Mouse (Mus musculus): ENCODE measurements around the gene Tmem26. TPM values are rescaled to one million over a fixed set of nuclear protein-coding genes. Genes with fewer than 3 reads are reported as not detected.

Tmem26 gene
- polyA plus RNA-seq (2015; fragmentation: Nextera tagmentation; extraction: Ambion mirVana): 8.6 and 10.6 TPM in 2 replicates

DNA sequence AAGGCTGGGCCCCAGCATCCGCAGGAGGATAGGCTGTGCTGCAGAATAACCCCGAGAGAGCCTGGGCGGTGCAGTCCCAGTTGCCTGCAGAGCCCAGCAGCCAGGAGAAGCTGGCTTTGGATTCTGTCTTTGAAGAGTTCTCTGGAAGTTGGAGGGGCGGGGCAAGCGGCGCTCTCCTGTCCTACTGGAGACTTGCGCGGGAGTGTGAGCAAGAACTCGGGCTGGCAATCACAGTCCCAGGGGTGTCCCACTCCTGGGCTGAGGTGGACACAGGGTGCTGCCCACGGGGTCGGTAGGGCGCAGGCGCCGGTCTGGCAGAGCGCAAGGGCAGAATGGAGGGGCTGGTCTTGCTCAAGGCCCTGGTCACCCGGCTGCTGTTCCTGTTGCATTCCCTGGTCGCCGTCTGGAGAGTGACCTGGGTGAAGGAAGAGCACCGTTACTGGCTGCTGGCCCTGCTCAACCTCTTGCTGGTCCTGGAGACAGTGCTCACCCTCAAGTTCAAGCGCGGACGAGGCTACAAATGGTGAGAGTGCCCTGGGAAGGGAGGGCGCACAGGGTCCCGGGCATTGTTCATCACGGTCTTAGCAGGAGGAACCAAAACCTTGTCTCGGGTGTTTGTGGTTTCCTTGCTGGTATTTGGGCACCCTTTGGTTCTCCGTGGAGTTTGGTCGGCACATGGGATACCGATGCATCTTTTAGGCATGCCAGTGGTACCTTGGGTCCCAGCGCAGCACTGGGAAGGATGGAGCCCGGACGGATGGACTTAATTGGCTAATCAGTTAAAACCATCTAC lies at the start of gene Tmem26:
TSS of gene Tmem26 (plus strand) at position 79 of the 793 bp plus-strand sequence.
- Histone ChIP-seq H3K9me3 (no peaks in the 10 kb centered on the region), H3K4me1 (replicated peaks) (peaks cover 11% of the 10 kb centered on the region), H3K27me3 (replicated peaks) (0 out of 2 replicates have a peak, but pooled peaks cover 4% of the 10 kb centered on the region), H3K4me3 (replicated peaks) (peak within 1 kb of the TSS; percentile 54), H3K27ac (no peak within 1 kb of the TSS), H3K4me2 (replicated peaks) (peak within 1 kb of the TSS; percentile 98), H3K9ac (peak within 1 kb of the TSS; percentile 59), H3K36me3 (no peaks in the 10 kb centered on the region)
- WGBS: under 1% methylated on average over 32 of the region's 32 CpGs
- peak; percentile 72 for ATAC-seq

DNA sequence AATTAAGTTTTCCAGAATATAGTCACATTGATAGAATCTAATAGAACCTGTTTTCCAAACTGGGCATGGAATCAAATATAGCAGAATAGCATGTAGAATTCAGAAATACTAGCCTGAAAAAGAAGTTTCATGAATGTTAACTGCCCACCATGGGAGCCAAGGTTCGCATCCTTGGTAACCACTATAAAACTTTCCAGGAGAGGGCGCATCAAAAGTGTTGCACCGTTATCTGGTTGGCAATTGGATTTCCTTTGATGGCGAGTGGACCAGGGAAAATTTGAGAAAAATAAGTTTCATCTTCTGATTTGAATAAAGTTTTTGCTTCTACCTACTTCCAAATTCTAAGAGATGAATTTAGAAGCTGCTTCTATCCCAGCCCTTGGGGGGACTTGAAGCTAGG lies 44.8 kb upstream of the Tmem26 start:
- 72% methylated on average over 4 of the region's 4 CpGs for WGBS
- Histone ChIP-seq H3K4me1 (replicated peaks) (no peaks in the 10 kb centered on the region), H3K4me3 (replicated peaks) (no peak overlapping the region), H3K9me3 (no peaks in the 10 kb centered on the region), H3K27ac (no peak overlapping the region), H3K27me3 (replicated peaks) (no peaks in the 10 kb centered on the region), H3K9ac (no peak overlapping the region), H3K4me2 (replicated peaks) (no peak overlapping the region), H3K36me3 (no peaks in the 10 kb centered on the region)
- no peak for ATAC-seq

DNA sequence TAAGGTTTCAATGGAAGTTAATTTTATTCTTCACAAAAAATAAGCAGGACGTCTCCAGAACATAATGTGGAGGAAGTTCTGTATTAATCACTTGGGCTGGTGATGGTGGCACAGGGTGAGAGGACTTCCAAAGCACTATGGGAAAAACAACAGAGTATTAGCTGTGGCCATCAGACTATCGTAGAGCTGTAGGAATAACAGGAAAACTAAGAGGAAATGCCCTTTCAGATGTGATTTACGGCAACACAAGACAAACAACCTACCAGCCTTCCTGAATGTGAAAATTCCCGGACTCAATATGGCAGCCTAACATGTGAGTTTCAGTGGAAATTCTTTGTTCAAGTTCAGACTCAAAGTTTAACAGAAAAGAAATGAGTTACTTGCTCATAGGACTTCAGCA lies 42.2 kb upstream of the Tmem26 start:
- Histone ChIP-seq H3K27ac (no peak overlapping the region), H3K27me3 (replicated peaks) (no peaks in the 10 kb centered on the region), H3K36me3 (no peaks in the 10 kb centered on the region), H3K9me3 (no peaks in the 10 kb centered on the region), H3K9ac (no peak overlapping the region), H3K4me2 (replicated peaks) (no peak overlapping the region), H3K4me3 (replicated peaks) (no peak overlapping the region), H3K4me1 (replicated peaks) (no peaks in the 10 kb centered on the region)
- 64% methylated on average over 4 of the region's 4 CpGs for WGBS
- no peak for ATAC-seq

DNA sequence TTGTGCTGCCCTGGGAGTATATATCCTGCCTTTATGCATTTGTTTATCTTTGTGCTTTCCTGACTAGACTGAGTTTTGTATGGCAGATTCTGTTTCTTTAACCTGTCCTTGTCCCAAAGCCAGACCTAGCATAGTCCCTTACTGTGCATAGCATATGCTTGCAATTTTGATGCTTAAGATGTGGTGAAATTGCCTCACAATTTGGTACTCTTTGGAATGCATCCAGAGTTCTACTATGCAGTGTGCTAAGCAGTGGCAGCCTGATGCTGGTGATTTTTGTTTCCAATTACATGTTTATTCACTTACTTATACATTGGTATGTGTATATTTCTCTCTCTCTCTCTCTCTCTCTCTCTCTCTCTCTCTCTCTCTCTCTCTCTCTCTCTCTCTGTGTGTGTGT lies 37.9 kb upstream of the Tmem26 start:
- Histone ChIP-seq H3K36me3 (no peaks in the 10 kb centered on the region), H3K9me3 (no peaks in the 10 kb centered on the region), H3K9ac (no peak overlapping the region), H3K4me3 (replicated peaks) (no peak overlapping the region), H3K27ac (no peak overlapping the region), H3K27me3 (replicated peaks) (no peaks in the 10 kb centered on the region), H3K4me1 (replicated peaks) (no peaks in the 10 kb centered on the region), H3K4me2 (replicated peaks) (no peak overlapping the region)
- ATAC-seq: no peak

DNA sequence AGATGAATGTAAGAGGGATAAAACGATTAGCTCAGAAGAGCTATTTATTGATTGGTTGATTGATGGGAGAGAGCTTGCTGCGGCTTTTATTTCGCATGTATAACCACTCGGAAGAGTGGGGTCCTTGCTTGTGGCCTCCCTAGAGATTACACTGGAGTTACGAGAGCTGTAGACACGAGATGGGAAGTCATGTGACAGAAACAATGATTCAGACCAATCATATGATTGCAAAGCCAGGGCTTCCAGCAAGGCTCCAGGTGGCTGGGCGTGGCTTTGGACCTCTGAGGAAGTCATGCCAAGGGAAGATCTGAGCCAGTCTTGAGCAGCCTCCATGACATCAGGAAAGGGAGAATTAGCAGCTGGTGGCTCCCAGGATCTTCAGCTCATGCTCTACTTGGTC lies 32.3 kb upstream of the Tmem26 start:
- Histone ChIP-seq H3K4me2 (replicated peaks) (no peak overlapping the region), H3K4me1 (replicated peaks) (0 out of 2 replicates have a peak, but pooled peaks cover 5% of the 10 kb centered on the region), H3K27ac (peak overlapping the region; percentile 17; the same call in 1 of the 2 replicates), H3K9ac (no peak overlapping the region), H3K27me3 (replicated peaks) (no peaks in the 10 kb centered on the region), H3K9me3 (no peaks in the 10 kb centered on the region), H3K36me3 (no peaks in the 10 kb centered on the region), H3K4me3 (replicated peaks) (no peak overlapping the region)
- ATAC-seq: no peak
- 64% methylated on average over 7 of the region's 7 CpGs for whole genome bisulfite sequencing

DNA sequence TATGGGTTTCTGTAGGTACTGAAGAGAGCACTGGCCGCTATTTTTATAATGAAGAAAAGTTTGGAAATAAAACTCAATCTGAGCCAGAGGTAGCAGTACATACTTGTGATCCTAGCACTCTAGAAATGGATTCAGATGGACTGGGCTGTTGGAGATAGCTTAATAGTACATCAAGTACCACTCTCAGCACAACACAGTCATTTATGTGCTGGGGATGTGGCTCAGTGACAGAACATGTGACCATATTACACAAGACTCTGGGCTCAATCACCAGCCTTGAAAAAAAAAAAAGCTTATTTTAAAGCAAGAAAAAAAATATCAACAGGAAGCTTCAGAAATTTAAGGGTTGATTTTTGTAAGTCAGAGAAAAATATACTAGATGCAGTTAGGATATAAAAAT lies 31.0 kb upstream of the Tmem26 start:
- Histone ChIP-seq H3K27me3 (replicated peaks) (no peaks in the 10 kb centered on the region), H3K9ac (no peak overlapping the region), H3K4me1 (replicated peaks) (0 out of 2 replicates have a peak, but pooled peaks cover 5% of the 10 kb centered on the region), H3K36me3 (no peaks in the 10 kb centered on the region), H3K4me2 (replicated peaks) (no peak overlapping the region), H3K9me3 (no peaks in the 10 kb centered on the region), H3K27ac (no peak overlapping the region), H3K4me3 (replicated peaks) (no peak overlapping the region)
- WGBS: 96% methylated on average over 1 of the region's 1 CpGs
- ATAC-seq: no peak

DNA sequence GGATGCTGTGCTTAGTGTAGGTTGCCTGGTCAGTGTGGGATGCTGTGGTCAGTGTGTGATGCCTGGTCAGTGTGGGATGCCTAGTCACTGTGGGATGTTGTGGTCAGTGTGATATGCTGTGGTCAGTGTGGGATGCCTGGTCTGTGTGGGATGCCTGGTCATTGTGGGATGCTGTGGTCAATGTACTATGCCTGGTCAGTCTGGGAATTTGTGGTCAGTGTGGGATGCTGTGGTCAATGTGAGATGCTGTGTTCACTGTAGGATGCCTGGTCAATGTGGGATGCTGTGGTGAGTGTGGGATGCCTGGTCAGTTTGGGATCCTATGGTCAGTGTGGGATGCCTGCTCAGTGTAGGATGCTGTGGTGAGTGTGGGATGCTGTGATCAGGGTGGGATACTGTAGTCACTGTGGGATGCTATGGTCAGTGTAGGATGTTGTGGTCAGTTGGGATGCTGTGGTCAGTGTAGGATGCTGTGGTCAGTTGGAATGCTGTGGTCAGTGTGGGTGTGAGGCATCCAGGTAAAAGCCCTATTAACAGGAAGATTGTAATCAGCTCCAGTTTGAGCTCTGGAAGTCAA lies 27.6 kb upstream of the Tmem26 start:
- no peaks in the 10 kb centered on the region for H3K36me3 ChIP-seq
- no peak overlapping the region for H3K4me2 ChIP-seq (replicated peaks)
- H3K27me3 ChIP-seq (replicated peaks): no peaks in the 10 kb centered on the region
- no peak overlapping the region for H3K27ac ChIP-seq
- H3K4me1 ChIP-seq (replicated peaks): 0 out of 2 replicates have a peak, but pooled peaks cover 5% of the 10 kb centered on the region
- H3K4me3 ChIP-seq (replicated peaks): no peak overlapping the region
- H3K9ac ChIP-seq: no peak overlapping the region
- H3K9me3 ChIP-seq: no peaks in the 10 kb centered on the region
- no peak for ATAC-seq

DNA sequence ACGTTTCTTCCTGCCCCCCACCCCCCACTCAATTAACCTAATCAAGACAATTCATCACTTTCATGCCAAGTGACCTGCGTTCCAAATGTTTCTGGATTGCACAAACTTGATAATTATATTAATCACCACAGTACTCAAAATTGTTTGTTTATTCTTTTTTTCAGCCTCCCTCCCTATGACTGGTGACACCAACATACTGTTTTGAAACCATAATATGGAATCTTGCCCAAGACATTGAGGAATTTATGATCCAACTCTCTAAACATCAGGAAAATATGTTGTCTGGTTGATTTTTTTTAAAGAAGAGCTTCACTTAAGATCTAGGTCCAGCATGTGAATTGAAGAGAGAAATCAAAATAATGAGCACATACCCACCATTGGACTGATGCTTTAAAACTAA lies 19.2 kb upstream of the Tmem26 start:
- Histone ChIP-seq H3K9ac (no peak overlapping the region), H3K9me3 (no peaks in the 10 kb centered on the region), H3K27ac (no peak overlapping the region), H3K4me2 (replicated peaks) (no peak overlapping the region), H3K36me3 (no peaks in the 10 kb centered on the region), H3K4me1 (replicated peaks) (no peaks in the 10 kb centered on the region), H3K4me3 (replicated peaks) (no peak overlapping the region), H3K27me3 (replicated peaks) (no peaks in the 10 kb centered on the region)
- 71% methylated on average over 2 of the region's 2 CpGs for WGBS
- ATAC-seq: no peak

DNA sequence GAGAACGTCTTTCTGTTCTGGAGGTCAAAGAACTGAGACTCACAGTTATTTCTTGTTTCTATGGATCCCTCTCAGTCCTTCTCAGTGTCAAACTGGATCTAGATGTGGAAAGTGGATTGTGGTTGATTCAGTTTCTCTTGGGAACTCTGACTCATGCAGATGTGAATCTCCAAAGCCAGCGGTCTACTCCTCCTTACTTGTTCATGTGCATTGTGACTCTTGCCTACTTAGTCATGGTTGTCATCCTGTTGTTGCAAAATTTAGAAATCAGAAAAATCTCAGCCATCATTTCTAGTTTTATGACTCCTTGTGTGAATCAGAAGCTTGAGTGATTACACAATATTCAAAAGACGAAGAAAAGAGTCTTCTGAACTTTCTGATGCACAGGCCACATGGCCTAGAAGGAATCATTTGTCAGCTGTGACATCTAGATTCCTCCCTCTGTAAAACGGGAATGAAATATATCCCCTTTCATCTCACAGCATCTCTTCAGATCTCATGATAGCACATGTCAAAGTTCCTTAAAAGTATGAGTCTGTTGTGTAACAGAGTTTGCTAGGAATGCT lies 17.9 kb upstream of the Tmem26 start:
- H3K27me3 ChIP-seq (replicated peaks): no peaks in the 10 kb centered on the region
- no peaks in the 10 kb centered on the region for H3K9me3 ChIP-seq
- no peaks in the 10 kb centered on the region for H3K4me1 ChIP-seq (replicated peaks)
- 83% methylated on average over 4 of the region's 4 CpGs for WGBS
- H3K27ac ChIP-seq: no peak overlapping the region
- no peak overlapping the region for H3K4me2 ChIP-seq (replicated peaks)
- no peaks in the 10 kb centered on the region for H3K36me3 ChIP-seq
- no peak for ATAC-seq
- H3K4me3 ChIP-seq (replicated peaks): no peak overlapping the region
- no peak overlapping the region for H3K9ac ChIP-seq

DNA sequence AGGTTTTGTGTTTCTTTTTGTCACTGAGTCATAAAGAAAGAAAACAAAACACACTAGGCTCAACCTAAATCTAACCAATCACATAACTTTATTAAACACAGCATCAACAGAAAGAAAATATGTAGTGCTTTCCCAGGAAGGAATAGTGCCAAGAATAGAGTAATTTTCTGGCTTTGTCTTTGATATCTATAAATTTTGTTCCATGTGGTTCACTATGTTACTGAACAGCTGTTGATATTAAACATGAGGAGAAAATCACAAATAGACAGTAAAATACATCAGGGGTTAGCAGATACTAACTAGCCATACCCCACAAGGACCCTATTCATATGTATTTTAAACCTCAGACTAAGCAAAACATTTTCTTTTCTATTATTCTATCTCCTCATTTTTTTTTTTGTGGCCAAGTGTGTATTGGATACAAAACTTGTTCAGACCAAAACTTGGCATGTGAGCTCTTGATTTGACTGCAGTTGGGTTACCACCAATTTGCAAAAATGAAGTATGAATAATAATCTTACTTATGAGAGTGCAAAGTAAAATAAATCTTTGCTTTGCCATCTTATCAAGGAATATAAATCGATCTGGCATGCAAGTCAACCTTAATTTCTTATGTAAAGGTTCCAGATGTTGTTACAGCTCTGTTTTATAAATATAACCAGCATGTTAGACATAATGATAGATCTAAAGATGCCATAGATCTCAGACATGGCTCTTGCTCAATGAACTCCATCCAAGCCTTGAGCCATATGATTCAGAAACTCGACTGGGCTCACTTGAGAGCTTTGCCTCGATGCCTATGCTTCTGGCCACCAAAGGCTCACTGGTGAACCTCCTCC lies 16.2 kb upstream of the Tmem26 start:
- H3K27ac ChIP-seq: peak overlapping the region; percentile 57
- H3K36me3 ChIP-seq: no peaks in the 10 kb centered on the region
- 62% methylated on average over 3 of the region's 3 CpGs for WGBS

DNA sequence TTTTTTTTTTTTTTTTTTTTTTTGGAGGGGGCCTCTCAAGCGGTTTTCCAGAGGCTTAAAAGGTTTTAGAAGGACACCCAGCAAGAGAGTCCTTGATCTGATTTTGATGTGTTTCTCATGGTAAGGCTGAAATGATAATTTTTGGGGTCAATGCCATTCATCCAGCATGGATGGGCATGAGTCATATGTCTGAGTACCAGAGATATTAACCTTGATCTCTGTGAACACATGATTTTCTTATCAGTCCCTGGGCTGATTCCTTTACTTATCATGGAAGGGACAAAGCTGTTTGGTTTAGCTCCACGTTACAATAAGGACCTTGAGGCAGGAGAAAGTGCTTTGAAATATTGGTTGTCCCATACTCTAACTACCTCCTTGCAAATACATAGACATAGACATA lies 10.5 kb upstream of the Tmem26 start:
- H3K27me3 ChIP-seq (replicated peaks): no peaks in the 10 kb centered on the region
- no peaks in the 10 kb centered on the region for H3K36me3 ChIP-seq
- 64% methylated on average over 2 of the region's 2 CpGs for whole genome bisulfite sequencing

More for the DNA sequence above, 16.2 kb upstream of the Tmem26 start:
- peak; percentile 58 for ATAC-seq
- Histone ChIP-seq H3K9me3 (no peaks in the 10 kb centered on the region), H3K4me2 (replicated peaks) (no peak overlapping the region), H3K9ac (no peak overlapping the region), H3K27me3 (replicated peaks) (no peaks in the 10 kb centered on the region), H3K4me1 (replicated peaks) (no peaks in the 10 kb centered on the region), H3K4me3 (replicated peaks) (no peak overlapping the region)

DNA sequence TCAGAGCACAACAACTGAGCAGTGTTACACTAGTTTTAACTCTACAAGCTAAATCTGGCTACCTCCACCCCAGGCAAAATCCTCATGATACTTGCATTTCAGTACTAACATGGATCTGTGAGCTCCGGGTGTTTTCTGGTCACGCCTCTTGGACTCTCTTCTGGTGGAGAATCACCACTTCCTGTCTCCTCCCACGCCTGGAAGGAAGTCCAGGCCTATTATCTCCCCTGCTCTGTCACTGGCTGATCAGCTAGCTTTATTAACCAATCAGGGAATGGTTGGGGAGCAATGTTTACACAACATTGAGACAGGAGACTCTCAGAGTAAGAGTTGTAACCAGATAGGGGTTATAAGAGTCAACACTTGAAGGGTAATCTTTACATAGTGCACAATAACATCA lies 9.1 kb upstream of the Tmem26 start:
- Histone ChIP-seq H3K27me3 (replicated peaks) (no peaks in the 10 kb centered on the region), H3K4me3 (replicated peaks) (no peak overlapping the region), H3K4me1 (replicated peaks) (no peaks in the 10 kb centered on the region), H3K27ac (no peak overlapping the region), H3K4me2 (replicated peaks) (no peak overlapping the region), H3K9ac (no peak overlapping the region), H3K36me3 (no peaks in the 10 kb centered on the region), H3K9me3 (no peaks in the 10 kb centered on the region)
- WGBS: 78% methylated on average over 3 of the region's 3 CpGs
- ATAC-seq: no peak

More for the DNA sequence above, 10.5 kb upstream of the Tmem26 start:
- no peak overlapping the region for H3K4me3 ChIP-seq (replicated peaks)
- no peak for ATAC-seq
- H3K4me2 ChIP-seq (replicated peaks): no peak overlapping the region
- H3K4me1 ChIP-seq (replicated peaks): no peaks in the 10 kb centered on the region
- H3K9me3 ChIP-seq: no peaks in the 10 kb centered on the region
- no peak overlapping the region for H3K27ac ChIP-seq
- H3K9ac ChIP-seq: no peak overlapping the region
